Mouse (Mus musculus): ENCODE results near the gene Sh2b2.

Gene Sh2b2

DNA sequence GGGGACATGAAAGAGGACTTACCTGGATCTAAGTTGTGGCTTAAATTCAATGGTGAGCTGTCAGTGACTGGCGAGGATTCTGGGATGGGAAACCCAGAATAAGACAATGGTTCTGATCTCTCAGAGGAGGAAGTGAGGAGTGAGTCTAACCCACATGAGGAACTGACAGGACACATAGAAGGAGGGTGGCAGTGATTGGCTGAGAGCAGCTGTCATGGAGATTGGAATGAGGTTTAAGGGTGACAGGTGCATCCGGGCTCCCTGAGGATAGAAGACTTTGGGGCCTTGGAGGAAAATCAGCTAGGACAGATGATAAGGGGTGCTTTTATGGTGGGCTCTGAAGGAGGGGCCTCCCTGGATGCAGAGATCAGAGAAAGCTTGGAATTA, at the start of gene Sh2b2:
Gene Sh2b2, minus strand, starts transcription at position 105 of the 387 bp plus-strand sequence.
- no peak for DNase-seq (ENCODE audit: inconsistent age in 2 of 2, low spot score in 1 of 2)

DNA sequence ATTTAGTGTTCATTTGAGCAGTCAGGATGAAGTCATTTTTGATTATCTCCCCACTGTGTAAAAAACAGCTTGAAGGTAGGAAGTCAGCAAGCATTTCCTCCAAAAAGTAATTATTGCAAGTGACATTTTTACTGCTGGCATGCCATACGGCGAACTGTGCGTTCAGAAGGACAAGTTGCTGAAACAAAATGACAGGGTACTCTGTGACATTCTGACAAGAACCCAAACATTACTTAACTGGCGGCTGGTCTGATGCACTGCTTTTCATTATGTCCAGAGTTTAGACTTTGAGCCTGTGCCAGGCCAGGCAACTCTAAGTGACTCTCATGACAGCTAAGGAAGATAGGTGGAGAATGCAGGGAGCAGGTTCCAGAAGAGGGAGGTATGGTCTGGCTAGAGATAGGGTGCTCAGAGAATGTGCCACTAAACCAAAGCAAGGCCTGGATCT, 46.6 kb upstream of the Sh2b2 start:
- no peak for DNase-seq (ENCODE audit: inconsistent age in 2 of 2, low spot score in 1 of 2)

DNA sequence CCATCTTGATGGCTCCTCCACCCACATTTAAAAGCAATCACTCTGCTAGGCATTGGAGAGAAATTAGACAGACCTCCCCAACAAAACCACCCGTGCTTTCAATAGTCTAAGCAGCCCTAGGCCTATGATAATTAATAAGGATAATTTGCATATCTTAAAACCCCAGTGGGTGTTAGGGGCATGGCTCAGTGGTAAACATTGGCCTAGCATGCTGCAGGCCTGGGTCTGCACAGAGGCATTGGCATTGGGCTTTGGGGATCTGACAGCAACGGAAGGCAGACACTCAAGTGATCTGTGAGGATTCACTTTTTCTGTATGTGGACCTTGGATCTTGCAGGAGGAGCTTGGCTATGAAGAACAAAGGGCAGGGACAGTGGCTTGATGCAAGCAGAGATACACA, 46.0 kb upstream of the Sh2b2 start:
- DNase-seq (ENCODE audit: inconsistent age in 2 of 2, low spot score in 1 of 2) = no peak

DNA sequence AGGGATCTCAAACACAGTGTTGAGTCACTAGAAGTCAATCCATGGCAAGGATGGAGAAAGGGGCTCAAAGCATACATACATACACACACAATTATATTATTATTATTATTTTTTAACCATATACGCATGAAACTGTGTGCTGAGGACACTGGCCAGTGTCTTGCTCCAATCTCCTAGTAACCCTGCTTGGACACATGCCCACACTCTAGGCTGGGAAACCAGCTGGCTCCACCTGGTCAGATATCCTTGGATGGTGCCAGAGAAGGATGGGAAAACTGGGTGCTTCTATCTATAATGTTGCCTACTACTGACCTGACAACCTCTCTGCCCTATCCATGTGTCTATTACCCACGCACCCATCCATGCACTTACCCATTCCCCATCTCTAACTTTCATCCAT, 45.2 kb upstream of the Sh2b2 start:
- no peak for DNase-seq (ENCODE audit: inconsistent age in 2 of 2, low spot score in 1 of 2)

DNA sequence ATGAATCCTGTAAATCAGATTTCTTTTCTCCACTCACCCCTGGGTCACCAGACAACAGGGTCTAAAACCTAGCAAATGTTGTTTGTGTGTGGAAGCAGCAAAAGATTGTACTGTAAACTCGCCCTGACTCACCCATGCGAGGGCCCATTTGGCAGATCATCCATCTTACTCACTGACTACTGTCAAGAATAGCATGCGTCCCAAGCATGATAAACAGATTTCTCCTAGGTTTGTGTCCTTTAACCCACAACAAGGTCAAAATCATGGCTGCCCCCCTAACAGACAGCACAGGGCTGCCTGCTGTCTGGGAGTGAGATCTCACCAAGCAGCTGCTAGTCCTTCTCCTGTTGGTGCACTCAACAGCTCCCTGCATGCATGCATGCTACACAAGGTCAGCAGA, 43.4 kb upstream of the Sh2b2 start:
- peak in 1 of 2 experiments; percentile 67 for DNase-seq (ENCODE audit: inconsistent age in 2 of 2, low spot score in 1 of 2)

DNA sequence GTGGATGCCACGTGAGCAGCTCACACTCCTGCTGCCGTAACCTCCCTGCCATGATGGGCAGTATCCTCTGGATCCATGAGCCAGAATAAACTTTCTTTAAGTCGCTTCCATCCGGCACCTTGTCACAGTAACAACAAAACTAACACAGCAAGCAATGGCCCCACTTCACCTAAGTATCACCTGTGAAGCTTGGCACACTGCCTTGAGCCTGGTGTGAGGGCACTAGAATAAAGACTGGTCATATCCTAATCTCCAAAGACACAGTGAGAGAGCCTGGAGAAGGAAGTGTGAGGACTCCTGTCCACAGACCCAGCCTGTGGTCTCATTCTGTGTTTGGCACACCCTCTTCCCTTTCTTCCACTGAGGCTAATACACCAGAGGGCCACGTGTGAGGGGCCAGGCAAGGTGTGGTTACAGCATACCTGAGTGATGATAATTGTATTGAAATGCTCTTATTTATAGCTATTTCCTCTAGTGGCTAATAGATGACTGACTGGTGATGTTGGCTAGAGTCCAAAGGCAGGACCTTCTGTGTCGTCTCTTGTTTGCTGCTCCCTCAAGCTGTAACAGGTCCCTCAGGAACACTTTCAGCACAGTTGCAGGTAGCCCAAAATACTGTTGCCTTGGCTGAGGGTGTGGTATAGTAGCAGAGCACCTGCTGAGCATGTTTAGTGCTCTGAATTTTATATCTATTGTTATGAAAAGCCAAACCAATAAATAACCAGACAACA, 42.2 kb upstream of the Sh2b2 start:
- DNase-seq (ENCODE audit: inconsistent age in 2 of 2, low spot score in 1 of 2) = peak in 1 of 2 experiments; percentile 51

- DNase-seq (ENCODE audit: inconsistent age in 2 of 2, low spot score in 1 of 2) = no peak
These were observed 40.2 kb upstream of the Sh2b2 start for GRCm38 (mm10) chr5:136286566-136286965.

GRCm38 (mm10) chr5:136285106-136285505, 38.8 kb upstream of the Sh2b2 start:
- no peak for DNase-seq (ENCODE audit: inconsistent age in 2 of 2, low spot score in 1 of 2)

GRCm38 (mm10) chr5:136281351-136281750, 35.0 kb upstream of the Sh2b2 start:
- peak in 1 of 2 experiments; percentile 77 for DNase-seq (ENCODE audit: inconsistent age in 2 of 2, low spot score in 1 of 2)

- no peak for DNase-seq (ENCODE audit: inconsistent age in 2 of 2, low spot score in 1 of 2)
These were observed 28.4 kb upstream of the Sh2b2 start for GRCm38 (mm10) chr5:136274739-136275138.

- DNase-seq (ENCODE audit: inconsistent age in 2 of 2, low spot score in 1 of 2) = no peak
These were observed 23.6 kb upstream of the Sh2b2 start for GRCm38 (mm10) chr5:136269937-136270336.

DNA sequence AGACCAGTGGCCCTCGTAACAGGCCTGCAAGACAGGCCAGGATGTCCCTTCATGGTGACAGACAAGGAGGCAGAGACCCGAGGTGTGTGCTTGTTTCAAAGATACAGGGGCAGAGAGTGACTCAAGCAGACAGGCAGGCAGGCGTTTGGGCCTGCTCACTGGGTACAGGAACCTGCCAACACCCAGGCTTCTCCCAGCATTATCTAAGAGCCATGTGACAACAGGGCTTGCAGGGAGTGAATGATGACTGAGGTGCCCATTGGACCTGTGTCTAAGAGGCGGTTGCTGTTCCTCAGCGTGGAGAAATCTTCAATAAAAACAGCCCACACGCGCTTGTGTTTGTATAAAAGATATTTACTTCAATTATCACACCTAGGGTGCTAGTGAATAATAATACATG, 19.7 kb upstream of the Sh2b2 start:
- DNase-seq (ENCODE audit: inconsistent age in 2 of 2, low spot score in 1 of 2) = no peak

- no peak for DNase-seq (ENCODE audit: inconsistent age in 2 of 2, low spot score in 1 of 2)
These were observed 17.0 kb upstream of the Sh2b2 start for GRCm38 (mm10) chr5:136263342-136263741.

DNA sequence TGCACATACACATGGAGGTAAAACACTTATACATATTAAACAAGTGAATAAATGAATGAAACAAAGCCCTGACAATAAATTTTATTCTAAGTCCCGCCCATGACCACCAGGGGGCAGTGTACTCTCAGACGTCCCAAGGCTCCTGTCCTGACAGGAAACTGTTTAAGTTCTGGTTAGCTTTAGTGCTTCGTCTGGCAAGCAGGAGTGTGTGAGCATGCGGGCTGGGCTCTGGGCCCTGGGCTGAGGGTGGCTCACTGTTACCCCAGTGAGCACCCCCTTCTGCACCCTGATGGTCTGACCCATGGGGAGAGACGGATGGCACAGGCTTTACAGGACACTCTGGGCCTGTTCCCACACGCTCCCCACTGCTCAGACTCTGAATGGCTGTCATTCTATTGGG, 12.6 kb upstream of the Sh2b2 start:
- peak; percentile 55 to 89 for DNase-seq (ENCODE audit: inconsistent age in 2 of 2, low spot score in 1 of 2)

- DNase-seq (ENCODE audit: inconsistent age in 2 of 2, low spot score in 1 of 2) = peak; percentile 74 to 94
These were observed 6.5 kb upstream of the Sh2b2 start for GRCm38 (mm10) chr5:136252899-136253298.

GRCm38 (mm10) chr5:136251004-136251403, 4.6 kb upstream of the Sh2b2 start:
- peak; percentile 41 to 75 for DNase-seq (ENCODE audit: inconsistent age in 2 of 2, low spot score in 1 of 2)

GRCm38 (mm10) chr5:136248441-136248840, 2.1 kb upstream of the Sh2b2 start:
- DNase-seq (ENCODE audit: inconsistent age in 2 of 2, low spot score in 1 of 2) = no peak

GRCm38 (mm10) chr5:136245541-136246451, 560 bp downstream of the Sh2b2 start:
- no peak for DNase-seq (ENCODE audit: inconsistent age in 2 of 2, low spot score in 1 of 2)

- peak; percentile 84 to 95 for DNase-seq (ENCODE audit: inconsistent age in 2 of 2, low spot score in 1 of 2)
These were observed 1.4 kb downstream of the Sh2b2 start for GRCm38 (mm10) chr5:136244762-136245540.

GRCm38 (mm10) chr5:136243851-136244761, 2.2 kb downstream of the Sh2b2 start:
- peak; percentile 42 to 77 for DNase-seq (ENCODE audit: inconsistent age in 2 of 2, low spot score in 1 of 2)
